Comparison of ENCODE assay signal across 9 mouse cellular contexts in the genomic region with DNA sequence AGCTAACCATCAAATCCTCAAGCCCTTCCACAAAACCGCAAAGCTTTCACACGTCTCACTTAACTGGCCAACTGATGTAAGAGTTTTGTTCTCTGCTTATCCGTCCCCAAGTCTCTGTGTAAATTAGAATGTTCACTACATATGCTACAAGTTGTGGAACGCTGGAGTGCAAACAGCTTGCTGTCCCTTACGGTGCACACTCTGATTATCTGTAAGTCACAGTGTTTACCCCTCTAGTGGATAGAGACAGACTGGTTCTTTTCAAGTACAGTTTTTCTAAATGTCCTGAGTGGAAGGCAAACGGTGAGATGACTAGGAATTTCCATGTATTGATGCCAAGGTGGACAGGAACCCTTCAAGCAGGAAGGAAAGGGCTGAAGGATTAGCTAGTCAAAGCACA. TPM values are rescaled to one million over a fixed set of nuclear protein-coding genes. Genes with fewer than 3 reads are reported as not detected.
DNase-seq lines count a peak whose midpoint lies in the region; ATAC-seq and TF ChIP-seq lines count a peak whose summit lies in the region.
"Had no signal": no experiment of that assay in that cellular context is flagged by ENCODE, and none has a peak within 500 bp of the region (broad histone marks: within the 10 kb centered on the region; RNA-seq: fewer than 3 reads in every experiment).

No protein-coding gene starts in this region.

- no peak for TF ChIP-seq EP300 in liver, postnatal 0 days (IDR thresholded peaks at IDR 0.05; ENCODE audit: low read depth)

- H3K9me3 ChIP-seq in embryonic facial prominence, embryonic 13.5 days: no peaks in the 10 kb centered on the region
- no peaks in the 10 kb centered on the region for H3K9me3 ChIP-seq in hindbrain, embryonic 14.5 days (ENCODE audit: control insufficient read depth, low read length)
- no peaks in the 10 kb centered on the region for H3K9me3 ChIP-seq in neural tube, embryonic 11.5 days (ENCODE audit: control insufficient read depth, low read length)
- no peaks in the 10 kb centered on the region for H3K9me3 ChIP-seq in liver, postnatal 0 days (ENCODE audit: low read length)

- no peaks in the 10 kb centered on the region for H3K36me3 ChIP-seq in embryonic facial prominence, embryonic 13.5 days
- no peaks in the 10 kb centered on the region for H3K36me3 ChIP-seq in hindbrain, embryonic 14.5 days (replicated peaks; ENCODE audit: control insufficient read depth, insufficient read depth)
- no peaks in the 10 kb centered on the region for H3K36me3 ChIP-seq in neural tube, embryonic 11.5 days (ENCODE audit: control insufficient read depth, insufficient read depth, low read length)
- no peaks in the 10 kb centered on the region for H3K36me3 ChIP-seq in liver, postnatal 0 days (replicated peaks; ENCODE audit: insufficient read depth, low read length)
- H3K36me3 ChIP-seq: G1E had no signal

- H3K9ac ChIP-seq in embryonic facial prominence, embryonic 13.5 days: no peak overlapping the region
- no peak overlapping the region for H3K9ac ChIP-seq in hindbrain, embryonic 14.5 days
- H3K9ac ChIP-seq in neural tube, embryonic 11.5 days (ENCODE audit: low read length): no peak overlapping the region
- no peak overlapping the region for H3K9ac ChIP-seq in liver, postnatal 0 days (replicated peaks)

- no peak for DNase-seq in left cerebral cortex, adult 2 months (ENCODE audit: extremely low spot score in 1 of 2, low spot score in 2 of 2)
- DNase-seq in left cerebral cortex, adult 8-10 months (ENCODE audit: low spot score in 2 of 2): no peak
- no peak for DNase-seq in hindbrain, embryonic 14.5 days (ENCODE audit: low spot score)
- no peak for DNase-seq in neural tube, embryonic 11.5 days (ENCODE audit: low spot score)
- DNase-seq in liver, postnatal 0 days: no peak

- H3K4me2 ChIP-seq in embryonic facial prominence, embryonic 13.5 days: peak overlapping the region; percentile 31
- peak overlapping the region; percentile 40 for H3K4me2 ChIP-seq in hindbrain, embryonic 14.5 days (replicated peaks)
- peak overlapping the region; percentile 28; the same call in 1 of the 2 replicates for H3K4me2 ChIP-seq in neural tube, embryonic 11.5 days (ENCODE audit: low read depth)
- no peak overlapping the region for H3K4me2 ChIP-seq in liver, postnatal 0 days (ENCODE audit: low read depth, low read length)

- H3K27ac ChIP-seq in left cerebral cortex, adult 2 months: peak overlapping the region; percentile 38; the same call in 1 of the 2 replicates
- H3K27ac ChIP-seq in embryonic facial prominence, embryonic 13.5 days: no peak overlapping the region
- no peak overlapping the region for H3K27ac ChIP-seq in hindbrain, embryonic 14.5 days
- H3K27ac ChIP-seq in neural tube, embryonic 11.5 days (ENCODE audit: low read depth, low read length): no peak overlapping the region
- no peak overlapping the region for H3K27ac ChIP-seq in liver, postnatal 0 days (ENCODE audit: low read depth)

- peaks cover 7% of the 10 kb centered on the region; the same call in 1 of the 2 replicates for H3K4me1 ChIP-seq in embryonic facial prominence, embryonic 13.5 days
- 0 out of 2 replicates have a peak, but pooled peaks cover 5% of the 10 kb centered on the region for H3K4me1 ChIP-seq in hindbrain, embryonic 14.5 days (replicated peaks; ENCODE audit: control insufficient read depth, insufficient read depth, low read length)
- H3K4me1 ChIP-seq in neural tube, embryonic 11.5 days (ENCODE audit: control insufficient read depth, insufficient read depth, low read length): no peaks in the 10 kb centered on the region
- H3K4me1 ChIP-seq in liver, postnatal 0 days (ENCODE audit: insufficient read depth): no peaks in the 10 kb centered on the region

- no peak overlapping the region for H3K4me3 ChIP-seq in left cerebral cortex, adult 2 months
- H3K4me3 ChIP-seq in embryonic facial prominence, embryonic 13.5 days: no peak overlapping the region
- no peak overlapping the region for H3K4me3 ChIP-seq in hindbrain, embryonic 14.5 days (replicated peaks; ENCODE audit: low read length)
- H3K4me3 ChIP-seq in neural tube, embryonic 11.5 days (ENCODE audit: low read depth, low read length): no peak overlapping the region
- no peak overlapping the region for H3K4me3 ChIP-seq in liver, postnatal 0 days (ENCODE audit: low read depth, low read length)

- 33% methylated on average over 6 of the region's 6 CpGs for WGBS in embryonic facial prominence, embryonic 13.5 days
- 25% methylated on average over 6 of the region's 6 CpGs for WGBS in hindbrain, embryonic 14.5 days
- 44% methylated on average over 6 of the region's 6 CpGs for WGBS in neural tube, embryonic 11.5 days
- 27% methylated on average over 6 of the region's 6 CpGs for WGBS in liver, postnatal 0 days (ENCODE audit: insufficient replicate concordance)

- no peak for ATAC-seq in embryonic facial prominence, embryonic 13.5 days (ENCODE audit: insufficient number of reproducible peaks, insufficient read depth, low FRiP score, low TSS enrichment, low read depth)
- ATAC-seq in hindbrain, embryonic 14.5 days (ENCODE audit: low FRiP score): 0 out of 2 replicates have a peak, but pooled peaks have one; percentile 31
- 0 out of 2 replicates have a peak, but pooled peaks have one; percentile 6 for ATAC-seq in neural tube, embryonic 11.5 days (ENCODE audit: insufficient read depth, low FRiP score, low TSS enrichment)
- no peak for ATAC-seq in granulocyte monocyte progenitor cell, adult 5-6 weeks (replicated peaks; ENCODE audit: poor library complexity, severe bottlenecking)
- ATAC-seq in erythroid progenitor cell, adult 5-6 weeks (replicated peaks; ENCODE audit: low FRiP score, poor library complexity, severe bottlenecking): no peak
- no peak for ATAC-seq in liver, postnatal 0 days

- intact Hi-C loops in left cerebral cortex, adult 2 months (cut with DNase I): loop anchor here (1.0 kb wide), 1 partner anchor 14 kb away; no protein-coding TSS in a partner anchor

- 0 out of 2 replicates have a peak, but pooled peaks cover 4% of the 10 kb centered on the region for H3K27me3 ChIP-seq in embryonic facial prominence, embryonic 13.5 days
- no peaks in the 10 kb centered on the region for H3K27me3 ChIP-seq in hindbrain, embryonic 14.5 days (ENCODE audit: control insufficient read depth, insufficient read depth, low read length)
- H3K27me3 ChIP-seq in neural tube, embryonic 11.5 days (ENCODE audit: control insufficient read depth, insufficient read depth, low read length): no peaks in the 10 kb centered on the region
- no peaks in the 10 kb centered on the region for H3K27me3 ChIP-seq in liver, postnatal 0 days (ENCODE audit: insufficient read depth, low read length)

- TF ChIP-seq CTCF in left cerebral cortex, adult 2 months (IDR thresholded peaks at IDR 0.05): no peak
- TF ChIP-seq CTCF in liver, postnatal 0 days (IDR thresholded peaks at IDR 0.05; ENCODE audit: low read depth): no peak

RNA-seq across cellular contexts. Expression of a gene that starts 32.1 kb away (rescaled TPM):
- total RNA-seq in left cerebral cortex, adult 2 months (2021): under 1 TPM; 0.05 to 0.09 TPM
- under 1 TPM in 3 of 4 experiments, not detected in 1; 0.11 to 0.25 (median 0.23) TPM for total RNA-seq in left cerebral cortex, adult 8-10 months (2022)
- polyA plus RNA-seq in embryonic facial prominence, embryonic 13.5 days (2015; fragmentation: Nextera tagmentation; extraction: Ambion mirVana): 0.13 and 0.19 TPM in 2 replicates
- 0.14 and 0.24 TPM in 2 replicates for polyA plus RNA-seq in hindbrain, embryonic 14.5 days (2014; fragmentation: Nextera tagmentation; extraction: Ambion mirVana)
- polyA plus RNA-seq in neural tube, embryonic 11.5 days (2014; fragmentation: Nextera tagmentation; extraction: Ambion mirVana): 0.05 and 0.18 TPM in 2 replicates
- total RNA-seq in granulocyte monocyte progenitor cell, adult 5-6 weeks (2014; fragmentation: Nextera tagmentation): not detected in 2 replicates
- total RNA-seq in granulocyte monocyte progenitor cell, adult 5-6 weeks (2017): not detected in 2 replicates
- total RNA-seq in erythroid progenitor cell, adult 5-6 weeks (2015; ENCODE audit: low replicate concordance): not detected in 2 replicates
- total RNA-seq in erythroid progenitor cell, adult 5-6 weeks (2017; ENCODE audit: low replicate concordance): not detected in 2 replicates
- polyA plus RNA-seq in liver, postnatal 0 days (2015; fragmentation: Nextera tagmentation; extraction: Ambion mirVana): not detected in 2 replicates
- polyA plus RNA-seq: G1E had no signal

Comparison
In these comparisons a context has a peak if more than half of its experiments do, and no peak if none do; other contexts are left out.
1. ATAC-seq: peak in hindbrain, embryonic 14.5 days (single experiment) and neural tube, embryonic 11.5 days (single experiment); none in embryonic facial prominence, embryonic 13.5 days (single experiment), granulocyte monocyte progenitor cell, adult 5-6 weeks (single experiment), erythroid progenitor cell, adult 5-6 weeks (single experiment) and liver, postnatal 0 days (single experiment).